Mouse (Mus musculus) Patski (cell line): Measurements from ENCODE around the gene Pex19. TPM values are rescaled to one million over a fixed set of nuclear protein-coding genes. Genes with fewer than 3 reads are reported as not detected.
A peak's percentile ranks its signal among the peaks of the same experiment; 100 is the strongest.

Experiments used
- ATAC-seq: fragments of 100-300 bp; one replicate; pipeline ENCODE4 v1.8.0; 2021
- CTCF ChIA-PET: fragments of 350-600 bp; sonication (Branson Sonifier 250); formaldehyde crosslinking; loops from one replicate; lab custom pipeline; 2022; ENCODE audit warnings: inconsistent platforms; lab: Charles Lee
- POLR2A ChIA-PET: fragments of 350-600 bp; sonication (Branson Sonifier 250); formaldehyde crosslinking; loops from one replicate; lab custom pipeline; 2022; ENCODE audit warnings: antibody characterized with exemption, inconsistent platforms; lab: Charles Lee
- DNase-seq: peaks from one replicate; pipeline ENCODE4 v3.0.0-alpha.2; 2011; ENCODE audit warnings: low read depth, low spot score
- H3K27me3 ChIP-seq: fragments of 371-371 bp; one replicate; pipeline ENCODE4 v1.5.1; 2021
- CTCF ChIP-seq: fragments of 100-300 bp; IDR thresholded peaks from one replicate; pipeline ENCODE4 v1.5.1; 2021
- in situ Hi-C: fragments of 300-500 bp; cut with MboI; formaldehyde crosslinking; loops from 3 replicates; pipeline ENCODE4 v1.11.1; 2018; ENCODE audit warnings: low pct_unique_long_range_greater_than_20kb, mixed read lengths
- polyA plus RNA-seq: library from polyadenylated mRNA; unstranded; gene quantifications from one replicate; pipeline ENCODE4 v1.2.3, GENCODE M21; 2021

The Pex19 gene
- polyA plus RNA-seq, 1 experiment from 2014 or later: 104 TPM

DNA sequence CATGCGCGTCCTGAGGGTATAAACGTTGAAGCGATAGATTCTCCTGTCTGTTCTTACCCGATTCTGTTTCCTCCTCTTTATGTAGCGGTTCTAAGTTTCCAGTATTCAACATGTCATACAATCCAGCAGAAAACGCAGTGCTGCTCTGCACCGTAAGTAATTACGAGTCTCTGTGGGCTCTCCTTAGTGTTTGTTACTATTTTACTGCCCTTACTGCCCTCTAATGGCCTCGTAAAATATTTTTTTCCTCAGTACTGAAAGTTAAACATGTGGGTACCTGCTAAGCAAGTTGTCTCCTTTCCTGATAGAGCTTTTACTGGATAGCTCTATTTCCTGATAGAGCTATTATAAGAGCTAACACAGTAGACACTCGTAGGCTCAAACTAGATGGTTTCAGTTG is 21.5 kb upstream of the Pex19 start:
- ATAC-seq (no peak), DNase-seq (no peak)
- no peaks in the 10 kb centered on the region for H3K27me3 ChIP-seq
- in situ Hi-C loops: no loop called here
- ChIA-PET POLR2A (no interaction called here), CTCF (interaction anchor here (1.5 to 8.6 kb wide), 2 partner anchors 16 to 20 kb away, joined by 5 to 43 read pairs; no protein-coding TSS in a partner anchor)
- TF ChIP-seq CTCF: no peak

DNA sequence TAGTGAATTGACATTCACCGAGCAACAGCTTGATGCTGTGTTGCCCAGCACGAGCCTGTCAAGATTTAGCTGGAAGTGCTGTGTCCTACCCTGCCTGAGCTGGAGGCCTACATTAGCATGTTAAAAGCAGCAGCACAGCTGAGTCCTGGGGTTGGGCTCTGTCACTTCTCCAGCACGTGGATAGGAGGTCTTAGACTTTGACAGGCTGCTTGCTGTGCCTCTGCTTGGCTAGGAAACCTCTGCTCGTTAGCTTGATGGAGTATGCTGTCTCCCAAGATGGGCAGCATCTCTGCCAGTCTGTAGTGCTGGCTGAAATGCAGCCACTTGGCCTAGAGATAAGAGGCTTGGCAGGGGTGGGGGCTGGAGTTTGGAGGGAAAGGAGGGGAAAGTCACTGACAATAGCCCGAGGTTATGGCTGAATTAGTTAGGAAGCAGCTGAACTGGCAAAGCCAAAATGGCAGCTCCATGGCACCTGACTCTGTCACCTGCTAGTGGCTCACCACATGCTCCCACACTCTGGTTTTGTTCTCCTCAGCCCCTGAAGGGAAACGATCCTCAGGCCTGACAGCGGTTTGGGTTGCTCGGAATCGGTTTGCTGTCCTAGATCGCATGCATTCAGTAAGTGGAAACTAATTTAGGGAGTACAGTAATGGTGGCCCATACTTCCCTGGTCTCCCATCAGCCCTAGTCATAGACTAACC is 18.6 kb upstream of the Pex19 start:
- DNase-seq: no peak
- ATAC-seq: no peak
- ChIA-PET CTCF (interaction anchor here (0.9 to 8.6 kb wide), 2 partner anchors 9 to 13 kb away, joined by 3 to 43 read pairs; no protein-coding TSS in a partner anchor), POLR2A (interaction anchor here (0.8 kb wide), 1 partner anchor 34 kb away, joined by 4 read pairs; no protein-coding TSS in a partner anchor)
- in situ Hi-C loops: no loop called here
- H3K27me3 ChIP-seq: no peaks in the 10 kb centered on the region
- no peak for TF ChIP-seq CTCF

DNA sequence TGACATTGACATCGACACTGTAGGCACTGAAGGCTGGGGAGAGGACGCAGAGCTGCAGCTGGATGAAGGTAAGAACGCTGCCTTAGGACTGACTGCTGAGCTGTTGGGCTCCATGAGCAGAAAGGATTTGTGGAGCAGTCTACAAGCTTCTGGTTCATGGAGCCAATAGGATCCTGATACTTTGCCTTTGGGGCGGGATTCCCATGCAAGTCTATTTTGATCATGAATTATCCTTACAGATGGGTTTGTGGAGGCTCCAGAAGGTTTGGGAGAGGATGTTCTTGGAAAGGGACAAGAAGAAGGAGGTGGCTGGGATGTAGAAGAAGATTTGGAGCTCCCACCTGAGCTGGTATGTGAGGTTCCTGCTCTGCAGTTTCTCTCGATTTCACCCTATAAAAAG is 9.6 kb upstream of the Pex19 start:
- ATAC-seq (no peak), DNase-seq (no peak)
- no peak for TF ChIP-seq CTCF
- in situ Hi-C loops: loop anchor here (5.0 kb wide), 1 partner anchor 195 kb away; no protein-coding TSS in a partner anchor
- H3K27me3 ChIP-seq: no peaks in the 10 kb centered on the region
- ChIA-PET CTCF (interaction anchor here (0.6 to 1.0 kb wide), 3 partner anchors 9 to 208 kb away, joined by 3 to 4 read pairs (median 4); partner anchors contain the start of gene Pex19), POLR2A (no interaction called here)

DNA sequence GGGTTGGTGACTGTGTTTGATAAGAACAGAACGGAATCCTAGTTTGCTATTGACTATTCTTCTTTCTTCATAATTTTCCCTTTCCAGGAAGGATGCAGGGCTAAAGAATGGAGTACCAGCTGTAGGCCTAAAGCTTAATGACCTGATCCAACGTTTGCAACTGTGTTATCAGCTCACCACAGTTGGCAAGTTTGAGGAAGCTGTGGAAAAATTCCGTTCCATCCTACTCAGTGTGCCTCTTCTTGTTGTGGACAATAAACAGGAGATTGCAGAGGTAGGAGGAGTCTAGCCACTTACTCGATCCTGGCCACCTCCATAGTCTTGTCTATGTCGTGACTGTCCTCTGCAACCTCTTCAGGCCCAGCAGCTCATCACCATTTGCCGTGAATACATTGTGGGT is 7.5 kb upstream of the Pex19 start:
- no peaks in the 10 kb centered on the region for H3K27me3 ChIP-seq
- no peak for ATAC-seq
- no peak for DNase-seq
- ChIA-PET CTCF (interaction anchor here (0.6 to 5.1 kb wide), 27 partner anchors 10 to 238 kb away, joined by 3 to 43 read pairs (median 4); partner anchors contain the start of genes Copa and Ncstn), POLR2A (interaction anchor here (0.9 kb wide), 1 partner anchor 191 kb away, joined by 3 read pairs; no protein-coding TSS in a partner anchor)
- in situ Hi-C loops: loop anchor here (5.0 kb wide), 1 partner anchor 193 kb away; no protein-coding TSS in a partner anchor
- TF ChIP-seq CTCF: no peak

DNA sequence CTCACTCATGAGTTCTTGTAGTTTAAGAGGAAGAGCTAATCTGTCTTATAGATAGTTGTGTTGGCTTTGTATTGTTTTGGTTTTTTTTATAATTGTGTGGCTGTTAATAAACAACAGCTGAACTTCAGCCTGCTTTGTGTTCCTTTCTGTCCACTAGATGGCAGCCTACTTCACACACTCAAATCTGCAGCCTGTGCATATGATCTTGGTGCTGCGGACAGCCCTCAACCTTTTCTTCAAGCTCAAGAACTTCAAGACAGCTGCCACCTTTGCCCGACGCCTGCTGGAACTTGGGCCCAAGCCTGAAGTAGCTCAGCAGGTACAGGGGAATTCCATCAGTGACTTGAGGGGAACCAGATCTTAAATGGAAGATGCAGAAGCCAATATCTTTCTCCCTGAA is 6.8 kb upstream of the Pex19 start:
- ChIA-PET POLR2A (interaction anchor here (0.9 kb wide), 2 partner anchors 77 to 190 kb away, joined by 3 read pairs; no protein-coding TSS in a partner anchor), CTCF (interaction anchor here (0.6 to 5.1 kb wide), 29 partner anchors 10 to 237 kb away, joined by 3 to 43 read pairs (median 4); partner anchors contain the start of genes Copa and Ncstn)
- DNase-seq: no peak
- peak; percentile 85 for TF ChIP-seq CTCF
- in situ Hi-C loops: loop anchor here (5.0 kb wide), 1 partner anchor 193 kb away; no protein-coding TSS in a partner anchor
- no peaks in the 10 kb centered on the region for H3K27me3 ChIP-seq
- ATAC-seq: no peak

DNA sequence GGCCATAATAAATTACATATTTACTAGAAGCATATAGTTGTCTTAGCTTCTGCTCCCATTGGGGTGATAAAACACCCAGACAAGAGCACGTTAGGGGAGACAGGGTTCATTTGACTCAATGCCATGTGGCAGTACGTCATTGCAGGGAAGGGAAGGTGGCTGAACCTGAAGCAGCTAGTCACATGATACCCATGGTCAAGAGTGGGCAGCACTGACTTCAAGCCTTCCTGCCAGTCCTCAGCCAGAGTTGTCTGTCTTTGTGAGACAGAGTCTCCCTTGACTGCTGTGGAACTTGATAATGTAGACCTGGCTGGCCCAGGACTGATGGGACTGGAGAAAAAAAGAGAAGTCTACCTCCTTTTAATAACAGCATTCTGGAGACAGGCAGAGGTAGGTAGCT is 3.9 kb upstream of the Pex19 start:
- CTCF ChIA-PET: interaction anchor here (2.0 to 5.1 kb wide), 2 partner anchors 15 to 187 kb away, joined by 11 to 43 read pairs; no protein-coding TSS in a partner anchor
- POLR2A ChIA-PET: no interaction called here
- ATAC-seq (no peak), DNase-seq (no peak)
- no peak for TF ChIP-seq CTCF
- no peaks in the 10 kb centered on the region for H3K27me3 ChIP-seq
- in situ Hi-C loops: no loop called here

DNA sequence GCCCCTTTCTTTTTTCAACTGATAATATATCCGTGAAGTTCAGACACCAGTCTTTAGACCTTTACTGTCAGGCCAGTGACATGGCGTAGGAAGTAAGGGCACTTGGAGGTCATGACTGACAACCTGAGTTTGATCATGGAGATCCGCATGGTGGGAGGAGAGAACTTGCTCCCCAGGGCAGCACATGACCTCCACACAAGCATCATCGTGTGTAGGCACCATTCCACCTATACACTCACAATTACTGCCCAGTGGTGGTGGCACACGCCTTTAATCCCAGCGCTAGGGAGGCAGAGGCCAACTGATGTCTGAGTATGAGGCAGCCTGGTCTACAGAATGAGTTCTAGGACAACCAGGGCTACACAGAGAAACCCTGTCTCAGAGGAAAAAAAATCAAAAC is 2.0 kb upstream of the Pex19 start:
- ATAC-seq: no peak
- in situ Hi-C loops: no loop called here
- no peak for DNase-seq
- ChIA-PET POLR2A (no interaction called here), CTCF (interaction anchor here (2.0 kb wide), 1 partner anchor 185 kb away, joined by 11 read pairs; no protein-coding TSS in a partner anchor)
- TF ChIP-seq CTCF: no peak
- H3K27me3 ChIP-seq: no peaks in the 10 kb centered on the region

DNA sequence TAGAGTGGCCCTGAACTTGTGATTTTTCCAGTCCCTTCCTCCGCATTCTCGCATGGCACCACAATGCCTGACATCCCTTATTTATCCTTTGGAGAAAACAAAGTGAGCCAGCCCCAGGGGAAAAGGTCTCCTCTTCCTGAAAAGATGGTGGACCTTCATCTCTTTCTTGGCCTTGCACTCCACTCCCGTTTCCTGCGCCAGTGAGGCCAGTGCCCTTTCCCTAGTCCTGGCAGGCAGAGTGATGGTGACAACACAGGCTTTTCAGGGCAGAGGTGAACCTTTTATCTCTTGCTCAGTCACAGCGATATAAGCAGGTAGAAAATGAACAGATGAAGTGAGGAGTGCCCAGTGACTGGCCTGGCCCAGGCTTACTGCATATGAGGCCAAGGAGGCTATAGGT is 932 bp downstream of the Pex19 start:
- TF ChIP-seq CTCF: no peak
- H3K27me3 ChIP-seq: no peaks in the 10 kb centered on the region
- CTCF ChIA-PET: interaction anchor here (1.2 to 4.6 kb wide), 3 partner anchors 15 to 81 kb away, joined by 3 to 20 read pairs (median 3); no protein-coding TSS in a partner anchor
- in situ Hi-C loops: loop anchor here (25.0 kb wide), 1 partner anchor 385 kb away; the partner anchor contains the start of genes Cfap45 and Tagln2
- peak; percentile 9 for ATAC-seq
- no peak for DNase-seq
- POLR2A ChIA-PET: no interaction called here

DNA sequence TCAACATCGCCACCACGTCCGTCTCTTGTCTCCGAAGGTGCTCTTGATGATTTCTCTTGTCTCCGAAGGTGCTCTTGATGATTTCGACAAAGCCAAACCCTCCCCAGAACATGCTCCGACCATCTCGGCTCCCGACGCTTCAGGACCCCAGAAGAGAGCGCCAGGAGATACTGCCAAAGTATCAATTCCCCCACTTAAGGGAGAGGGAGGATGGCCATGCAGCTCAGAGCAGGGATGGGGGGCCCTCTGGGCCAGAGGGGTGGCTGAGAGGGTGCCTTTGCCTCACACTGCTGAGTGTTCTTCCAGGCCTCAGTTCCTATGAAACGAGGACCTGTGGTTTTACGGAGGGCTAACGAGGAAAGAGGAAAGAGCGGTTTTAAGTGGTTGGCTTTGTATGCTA is 2.0 kb downstream of the Pex19 start:
- ChIA-PET POLR2A (interaction anchor here (0.6 kb wide), 1 partner anchor 64 kb away, joined by 5 read pairs; no protein-coding TSS in a partner anchor), CTCF (interaction anchor here (1.3 to 4.6 kb wide), 3 partner anchors 9 to 33 kb away, joined by 4 to 20 read pairs (median 7); no protein-coding TSS in a partner anchor)
- no peaks in the 10 kb centered on the region for H3K27me3 ChIP-seq
- TF ChIP-seq CTCF: no peak
- in situ Hi-C loops: loop anchor here (25.0 kb wide), 1 partner anchor 384 kb away; the partner anchor contains the start of genes Cfap45 and Tagln2
- ATAC-seq (no peak), DNase-seq (no peak)

DNA sequence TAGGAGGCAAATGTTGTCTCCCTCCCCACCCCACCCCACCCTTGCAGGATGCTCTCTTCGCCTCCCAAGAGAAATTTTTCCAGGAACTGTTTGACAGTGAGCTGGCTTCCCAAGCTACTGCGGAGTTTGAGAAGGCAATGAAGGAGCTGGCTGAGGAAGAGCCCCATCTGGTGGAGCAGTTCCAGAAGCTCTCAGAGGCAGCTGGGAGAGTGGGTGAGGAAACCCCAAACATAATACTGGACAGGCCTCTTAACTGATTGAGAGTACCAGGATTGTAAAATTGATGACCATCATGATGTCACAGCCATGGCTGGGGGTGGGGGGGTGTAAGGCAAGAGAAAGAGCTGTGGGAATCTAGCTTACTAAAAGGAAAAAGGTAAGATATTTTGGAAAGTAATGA is 2.6 kb downstream of the Pex19 start:
- peak; percentile 55 for TF ChIP-seq CTCF
- in situ Hi-C loops: loop anchor here (25.0 kb wide), 1 partner anchor 383 kb away; the partner anchor contains the start of genes Cfap45 and Tagln2
- no peak for ATAC-seq
- no peaks in the 10 kb centered on the region for H3K27me3 ChIP-seq
- DNase-seq: no peak
- POLR2A ChIA-PET: interaction anchor here (0.6 kb wide), 2 partner anchors 64 to 88 kb away, joined by 3 to 5 read pairs; no protein-coding TSS in a partner anchor
- CTCF ChIA-PET: interaction anchor here (0.8 to 4.6 kb wide), 4 partner anchors 10 to 180 kb away, joined by 3 to 20 read pairs (median 6); no protein-coding TSS in a partner anchor
